19 mouse cellular contexts compared by ENCODE assay signal in the genomic region with DNA sequence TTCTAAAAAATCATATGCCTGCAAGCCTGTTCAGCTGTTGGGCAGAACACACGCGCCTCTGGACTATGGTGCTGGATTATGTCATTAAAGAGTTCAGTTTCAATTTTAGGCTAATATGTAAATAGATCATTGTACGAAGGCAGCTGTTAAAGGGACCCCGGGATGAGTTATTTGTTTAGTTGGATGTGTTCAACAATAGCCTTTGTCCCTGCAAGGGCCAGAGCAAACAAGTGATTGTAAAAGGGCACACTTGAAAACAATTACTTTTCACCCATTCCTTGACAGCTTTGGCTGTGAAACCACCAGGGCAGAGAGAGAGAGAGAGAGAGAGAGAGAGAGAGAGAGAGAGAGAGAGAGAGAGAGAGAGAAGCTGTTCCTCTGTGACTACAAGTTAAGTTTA. TPM values are rescaled to one million over a fixed set of nuclear protein-coding genes. Genes with fewer than 3 reads are reported as not detected.
DNase-seq lines count a peak whose midpoint lies in the region; ATAC-seq and TF ChIP-seq lines count a peak whose summit lies in the region.
"Had no signal": no experiment of that assay in that cellular context is flagged by ENCODE, and none has a peak within 500 bp of the region (broad histone marks: within the 10 kb centered on the region; RNA-seq: fewer than 3 reads in every experiment).

No protein-coding gene starts in this region.

- H3K4me1 ChIP-seq in embryonic facial prominence, embryonic 12.5 days, result peaks cover 26% of the 10 kb centered on the region
- H3K4me1 ChIP-seq in embryonic facial prominence, embryonic 10.5 days, result peaks cover 63% of the 10 kb centered on the region
- H3K4me1 ChIP-seq in lung, embryonic 15.5 days, result peaks cover 21% of the 10 kb centered on the region
- H3K4me1 ChIP-seq in lung, adult 2 months (ENCODE audit: control insufficient read depth, insufficient read depth, low read length), result peaks cover 6% of the 10 kb centered on the region; the same call in 1 of the 2 replicates
- peaks cover 42% of the 10 kb centered on the region for H3K4me1 ChIP-seq in limb, embryonic 13.5 days
- H3K4me1 ChIP-seq in thymus, adult 2 months (replicated peaks; ENCODE audit: control insufficient read depth, insufficient read depth, low read length), result peaks cover 10% of the 10 kb centered on the region

- no peak overlapping the region for H3K9ac ChIP-seq in embryonic facial prominence, embryonic 12.5 days
- no peak overlapping the region for H3K9ac ChIP-seq in lung, embryonic 15.5 days
- no peak overlapping the region for H3K9ac ChIP-seq in limb, embryonic 13.5 days
- H3K9ac ChIP-seq: limb, embryonic 15.5 days; midbrain, embryonic 13.5 days had no signal

- no peak for TF ChIP-seq CTCF in lung, adult 2 months (IDR thresholded peaks at IDR 0.05; ENCODE audit: insufficient read depth, low read length)
- no peak for TF ChIP-seq CTCF in thymus, adult 2 months (IDR thresholded peaks at IDR 0.05; ENCODE audit: borderline replicate concordance, control insufficient read depth, extremely low read depth, insufficient read depth, low read length, poor library complexity)

- peaks cover 17% of the 10 kb centered on the region for H3K27me3 ChIP-seq in embryonic facial prominence, embryonic 12.5 days
- H3K27me3 ChIP-seq in embryonic facial prominence, embryonic 10.5 days (replicated peaks; ENCODE audit: low read depth, poor library complexity, severe bottlenecking), result peaks cover 86% of the 10 kb centered on the region
- H3K27me3 ChIP-seq in lung, embryonic 15.5 days, result no peaks in the 10 kb centered on the region
- H3K27me3 ChIP-seq in limb, embryonic 13.5 days, result peaks cover 46% of the 10 kb centered on the region
- no peaks in the 10 kb centered on the region; the same call in 1 of the 2 replicates for H3K27me3 ChIP-seq in thymus, adult 2 months (ENCODE audit: control insufficient read depth, insufficient read depth, low read length)

- no peaks in the 10 kb centered on the region for H3K9me3 ChIP-seq in embryonic facial prominence, embryonic 12.5 days
- H3K9me3 ChIP-seq in embryonic facial prominence, embryonic 10.5 days, result no peaks in the 10 kb centered on the region
- H3K9me3 ChIP-seq in lung, embryonic 15.5 days, result no peaks in the 10 kb centered on the region
- no peaks in the 10 kb centered on the region for H3K9me3 ChIP-seq in limb, embryonic 13.5 days
- H3K9me3 ChIP-seq: forebrain, embryonic 10.5 days; limb, embryonic 15.5 days; midbrain, embryonic 13.5 days had no signal

- no peak for DNase-seq in embryonic facial prominence, embryonic 10.5 days (ENCODE audit: low spot score)
- no peak for DNase-seq in lung, adult 2 months
- DNase-seq in embryo, embryonic 10 days (ENCODE audit: low spot score), result peak; percentile 37
- DNase-seq in spleen, adult 18-20 months, result no peak
- no peak for DNase-seq in thymus, adult 2 months
- DNase-seq: cerebellum, adult 11 months; heart, adult 2 months; heart, postnatal 10 days; kidney, postnatal 14 days; layer of hippocampus, postnatal 36 days; lung, adult 18-20 months; right cerebral cortex, postnatal 14 days; thymus, postnatal 14 days had no signal

- no peaks in the 10 kb centered on the region for H3K36me3 ChIP-seq in embryonic facial prominence, embryonic 12.5 days
- H3K36me3 ChIP-seq in embryonic facial prominence, embryonic 10.5 days (replicated peaks), result no peaks in the 10 kb centered on the region
- no peaks in the 10 kb centered on the region for H3K36me3 ChIP-seq in lung, embryonic 15.5 days
- H3K36me3 ChIP-seq in limb, embryonic 13.5 days, result 0 out of 2 replicates have a peak, but pooled peaks cover 2% of the 10 kb centered on the region
- H3K36me3 ChIP-seq in thymus, adult 2 months (ENCODE audit: control insufficient read depth, insufficient read depth, low read length), result no peaks in the 10 kb centered on the region
- H3K36me3 ChIP-seq: forebrain, embryonic 10.5 days; limb, embryonic 15.5 days; midbrain, embryonic 13.5 days had no signal

- 0 out of 2 replicates have a peak overlapping the region, but pooled peaks have one; percentile 9 for H3K4me2 ChIP-seq in embryonic facial prominence, embryonic 12.5 days (replicated peaks)
- peak overlapping the region; percentile 91 for H3K4me2 ChIP-seq in lung, embryonic 15.5 days
- H3K4me2 ChIP-seq in limb, embryonic 13.5 days (replicated peaks), result peak overlapping the region; percentile 46
- H3K4me2 ChIP-seq: limb, embryonic 15.5 days; midbrain, embryonic 13.5 days had no signal

- H3K27ac ChIP-seq in embryonic facial prominence, embryonic 12.5 days, result no peak overlapping the region
- no peak overlapping the region for H3K27ac ChIP-seq in embryonic facial prominence, embryonic 10.5 days (replicated peaks)
- no peak overlapping the region for H3K27ac ChIP-seq in lung, embryonic 15.5 days
- no peak overlapping the region for H3K27ac ChIP-seq in limb, embryonic 13.5 days
- H3K27ac ChIP-seq in thymus, adult 2 months (ENCODE audit: control insufficient read depth, insufficient read depth, low read length), result no peak overlapping the region
- H3K27ac ChIP-seq: forebrain, embryonic 10.5 days; heart, adult 2 months; limb, embryonic 15.5 days; midbrain, embryonic 13.5 days had no signal

- no peak for TF ChIP-seq POLR2A in lung, adult 2 months (IDR thresholded peaks at IDR 0.05; ENCODE audit: borderline replicate concordance, extremely low read depth, low read depth, low read length)
- no peak for TF ChIP-seq POLR2A in thymus, adult 2 months (IDR thresholded peaks at IDR 0.05; ENCODE audit: control insufficient read depth, extremely low read depth, insufficient read depth, low read length, poor library complexity)

- ATAC-seq in embryonic facial prominence, embryonic 12.5 days (ENCODE audit: insufficient number of reproducible peaks, insufficient read depth, low FRiP score, low TSS enrichment), result no peak
- ATAC-seq in lung, embryonic 15.5 days (ENCODE audit: borderline replicate concordance, extremely low read depth, low FRiP score, low TSS enrichment), result no peak
- no peak for ATAC-seq in limb, embryonic 13.5 days (ENCODE audit: low FRiP score, low read depth)
- ATAC-seq: midbrain, embryonic 13.5 days had no signal

- H3K4me3 ChIP-seq in embryonic facial prominence, embryonic 12.5 days, result no peak overlapping the region
- H3K4me3 ChIP-seq in embryonic facial prominence, embryonic 10.5 days, result no peak overlapping the region
- peak overlapping the region; percentile 54 for H3K4me3 ChIP-seq in lung, embryonic 15.5 days
- H3K4me3 ChIP-seq in lung, adult 2 months (replicated peaks; ENCODE audit: extremely low read depth, low read depth, low read length), result no peak overlapping the region
- peak overlapping the region; percentile 14; the same call in 1 of the 2 replicates for H3K4me3 ChIP-seq in limb, embryonic 13.5 days
- H3K4me3 ChIP-seq in thymus, adult 2 months (ENCODE audit: control insufficient read depth, insufficient read depth, low read length), result no peak overlapping the region
- H3K4me3 ChIP-seq: forebrain, embryonic 10.5 days; heart, adult 2 months; midbrain, embryonic 13.5 days had no signal

- 18% methylated on average over 4 of the region's 4 CpGs for WGBS in embryonic facial prominence, embryonic 12.5 days
- 24% methylated on average over 4 of the region's 4 CpGs for WGBS in embryonic facial prominence, embryonic 10.5 days
- WGBS in lung, embryonic 15.5 days, result 14% methylated on average over 4 of the region's 4 CpGs
- 24% methylated on average over 4 of the region's 4 CpGs for WGBS in lung, adult 2 months
- 48% methylated on average over 4 of the region's 4 CpGs for WGBS in limb, embryonic 13.5 days
- WGBS in thymus, adult 2 months, result 81% methylated on average over 4 of the region's 4 CpGs

RNA-seq across cellular contexts. Expression of a gene that starts 3.6 kb away (rescaled TPM):
- 3.4 and 5.8 TPM in 2 replicates for polyA plus RNA-seq in embryonic facial prominence, embryonic 12.5 days (2016; fragmentation: Nextera tagmentation; extraction: Ambion mirVana)
- polyA plus RNA-seq in embryonic facial prominence, embryonic 10.5 days (2016; fragmentation: Nextera tagmentation; extraction: Ambion mirVana), result 3.6 and 4.7 TPM in 2 replicates
- 59.5 and 60.5 TPM in 2 replicates for polyA plus RNA-seq in lung, embryonic 15.5 days (2015; fragmentation: Nextera tagmentation; extraction: Ambion mirVana)
- 7.8 and 8.0 TPM in 2 replicates for polyA plus RNA-seq in lung, adult 2 months (2012; rRNA removed)
- 14.0 and 15.9 TPM in 2 replicates for polyA plus RNA-seq in limb, embryonic 13.5 days (2015; fragmentation: Nextera tagmentation; extraction: Ambion mirVana)
- polyA plus RNA-seq in thymus, adult 2 months (2012; rRNA removed), result 1.5 and 2.5 TPM in 2 replicates

Comparison
In these comparisons a context has a peak if more than half of its experiments do, and no peak if none do; other contexts are left out.
1. H3K4me3 ChIP-seq: peak in lung, embryonic 15.5 days (single experiment) and limb, embryonic 13.5 days (single experiment); none in embryonic facial prominence, embryonic 12.5 days (single experiment), embryonic facial prominence, embryonic 10.5 days (single experiment), lung, adult 2 months (single experiment) and thymus, adult 2 months (single experiment).
2. H3K4me2 ChIP-seq: peak in every context shown above with its lines; median percentile 91 in lung, embryonic 15.5 days; 46 in limb, embryonic 13.5 days; 9 in embryonic facial prominence, embryonic 12.5 days.